Mouse (Mus musculus) stomach, postnatal 0 days (tissue): ENCODE results near the gene Mthfd1.

Source experiments
- CTCF ChIP-seq: IDR thresholded peaks from 2 replicates; pipeline ENCODE4 v1.5.1; 2016; ENCODE audit warnings: antibody characterized with exemption, low read depth, mild to moderate bottlenecking, moderate library complexity
- EP300 ChIP-seq: optimal IDR thresholded peaks from 2 replicates; pipeline ENCODE3; 2016; ENCODE audit warnings: antibody characterized with exemption

DNA sequence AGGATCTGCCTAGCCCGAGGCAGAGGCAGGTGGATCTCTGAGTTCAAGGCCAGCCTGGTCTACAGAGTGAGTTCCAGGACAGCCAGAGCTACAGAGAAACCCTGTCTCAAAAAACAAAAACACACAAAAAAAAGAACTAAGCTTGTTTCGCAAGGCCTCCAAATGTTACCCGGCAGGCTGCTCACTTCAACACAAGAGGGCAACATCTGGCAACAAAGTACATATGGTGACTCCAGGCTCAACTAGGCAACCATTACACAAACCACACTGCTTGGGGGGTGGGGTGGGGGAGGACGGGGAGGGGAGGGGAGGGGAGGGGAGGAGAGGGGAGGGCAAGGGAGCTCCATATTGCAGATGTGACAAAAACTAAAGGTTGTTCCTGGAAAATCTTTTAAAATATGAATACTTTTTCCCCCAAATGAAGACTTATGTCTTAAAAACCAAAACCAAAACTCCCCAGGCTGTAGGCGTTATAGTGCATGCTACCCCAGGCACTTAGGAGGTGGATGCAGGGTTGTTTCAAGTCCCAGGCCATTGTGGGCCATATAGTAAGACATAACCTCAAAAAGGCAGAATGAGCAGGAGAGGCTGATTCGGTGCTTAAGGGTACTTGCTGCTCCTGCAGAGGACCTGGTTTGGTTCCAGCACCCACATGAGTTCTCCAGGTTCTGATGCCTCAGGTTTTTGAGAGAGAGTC is 90.8 kb downstream of the Mthfd1 start:
- TF ChIP-seq CTCF (peak; percentile 71), EP300 (no peak)
